Mouse (Mus musculus) cortical plate, adult 2 months (tissue): ENCODE data around the gene Zfp408.

ENCODE experiments used
- CTCF ChIP-seq: fragments of 200-500 bp; IDR thresholded peaks from 2 replicates; pipeline ENCODE4 v1.5.1; 2011; ENCODE audit warnings: mild to moderate bottlenecking, control low read depth, low read length; ENCODE audit not compliant: insufficient read depth; ENCODE audit errors: extremely low read depth
- POLR2A ChIP-seq: fragments of 200-500 bp; IDR thresholded peaks from 2 replicates; pipeline ENCODE4 v1.6.1; 2011; ENCODE audit warnings: mild to moderate bottlenecking, low read length, control low read depth; ENCODE audit not compliant: insufficient read depth; ENCODE audit errors: extremely low read depth

GRCm38 (mm10) chr2:91633334-91633977, 16.1 kb downstream of the Zfp408 start:
- TF ChIP-seq CTCF (no peak), POLR2A (no peak)
